ENCODE assay signal across 9 mouse cellular contexts in the genomic region with DNA sequence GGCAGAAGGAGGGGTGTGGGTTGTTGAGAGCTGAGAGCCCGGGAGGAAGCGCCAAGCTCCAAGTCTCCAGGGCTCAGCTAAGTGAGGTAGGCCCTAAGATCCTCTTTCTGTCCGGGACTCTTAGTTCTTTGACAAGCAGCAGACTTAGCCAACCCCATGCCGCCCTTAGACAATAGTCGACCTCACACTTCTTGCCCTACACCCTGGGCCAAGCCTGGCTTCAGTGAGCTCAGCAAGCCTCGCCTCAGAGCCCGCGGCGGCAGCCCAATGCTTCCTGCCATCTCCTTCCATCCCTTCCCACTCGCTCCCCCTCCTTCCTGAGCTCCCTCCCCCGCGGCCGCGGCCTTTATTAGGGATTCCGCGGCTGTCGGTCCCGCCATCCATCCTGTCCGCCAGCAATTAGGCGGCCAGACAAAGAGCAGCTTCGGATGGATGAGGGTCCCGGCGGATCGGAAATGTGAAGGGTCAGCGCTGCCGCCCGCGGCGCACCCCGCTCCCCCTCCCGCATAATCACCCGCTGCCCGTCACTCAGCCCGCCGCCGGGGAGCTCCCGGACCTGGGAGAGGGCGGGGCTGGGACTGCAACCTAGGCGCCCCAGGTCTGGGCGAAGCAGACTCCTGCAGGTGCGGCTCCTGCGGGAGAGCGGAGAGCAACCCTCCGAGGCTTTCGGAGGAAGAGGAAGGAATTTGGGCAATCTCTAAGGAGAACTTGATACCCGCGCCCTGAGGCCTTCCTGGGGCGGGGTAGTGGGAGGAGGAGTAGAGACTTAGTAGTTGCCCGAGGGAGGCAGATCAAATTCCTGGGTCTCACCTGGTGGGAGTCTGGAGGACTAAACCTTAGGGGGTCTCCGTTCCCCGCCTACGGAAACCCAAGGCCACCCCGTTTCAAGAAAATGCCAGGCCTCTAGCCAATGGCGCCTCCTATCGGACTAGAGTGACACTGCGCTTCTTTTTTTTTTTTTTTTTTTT. TPM values are rescaled to one million over a fixed set of nuclear protein-coding genes. Genes with fewer than 3 reads are reported as not detected.
DNase-seq lines count a peak whose midpoint lies in the region; ATAC-seq and TF ChIP-seq lines count a peak whose summit lies in the region.
"Had no signal": no experiment of that assay in that cellular context is flagged by ENCODE, and none has a peak within 500 bp of the region (broad histone marks: within the 10 kb centered on the region; RNA-seq: fewer than 3 reads in every experiment).

No protein-coding gene starts in this region.

- WGBS in kidney, embryonic 15.5 days: under 1% methylated on average over 54 of the region's 56 CpGs
- WGBS in lung, embryonic 16.5 days: 2% methylated on average over 56 of the region's 56 CpGs
- 6% methylated on average over 56 of the region's 56 CpGs for WGBS in olfactory bulb, adult 2 months

- no peak for DNase-seq in layer of hippocampus, adult 2 months (ENCODE audit: low spot score in 2 of 2)
- DNase-seq in layer of hippocampus, adult 9-10 months (ENCODE audit: low spot score): no peak
- DNase-seq in cerebellum, adult 9-11 months: peak; percentile 56
- peak; percentile 47 to 58 for DNase-seq in heart, adult 9 months (ENCODE audit: low spot score in 2 of 2)
- DNase-seq in urinary bladder, postnatal 10 days (ENCODE audit: low spot score): no peak

- H3K9ac ChIP-seq in kidney, embryonic 15.5 days: peak overlapping the region; percentile 43
- H3K9ac ChIP-seq in lung, embryonic 16.5 days (ENCODE audit: low read length): peak overlapping the region; percentile 61

- no peaks in the 10 kb centered on the region for H3K36me3 ChIP-seq in kidney, embryonic 15.5 days
- no peaks in the 10 kb centered on the region for H3K36me3 ChIP-seq in lung, embryonic 16.5 days (ENCODE audit: control insufficient read depth, insufficient read depth, low read length)

- TF ChIP-seq CTCF in layer of hippocampus, adult 2 months (conservative IDR thresholded peaks at IDR 0.05): peak; percentile 66
- peak; percentile 74 for TF ChIP-seq CTCF in olfactory bulb, adult 2 months (IDR thresholded peaks at IDR 0.05; ENCODE audit: insufficient read depth, low read depth, low read length)

- no peaks in the 10 kb centered on the region for H3K9me3 ChIP-seq in kidney, embryonic 15.5 days (replicated peaks)
- H3K9me3 ChIP-seq in lung, embryonic 16.5 days (ENCODE audit: control insufficient read depth, low read length): no peaks in the 10 kb centered on the region

- peaks cover 73% of the 10 kb centered on the region for H3K4me1 ChIP-seq in kidney, embryonic 15.5 days
- peaks cover 34% of the 10 kb centered on the region for H3K4me1 ChIP-seq in lung, embryonic 16.5 days (replicated peaks; ENCODE audit: control insufficient read depth, insufficient read depth, low read length)
- H3K4me1 ChIP-seq in olfactory bulb, adult 2 months (ENCODE audit: control insufficient read depth, insufficient read depth, low read length): peaks cover 38% of the 10 kb centered on the region

- 0 out of 2 replicates have a peak, but pooled peaks have one; percentile 14 for ATAC-seq in kidney, embryonic 15.5 days (replicated peaks; ENCODE audit: low FRiP score)
- ATAC-seq in lung, embryonic 16.5 days (ENCODE audit: low read depth): peak; percentile 32; the same call in 1 of the 2 replicates

- TF ChIP-seq POLR2A in olfactory bulb, adult 2 months (IDR thresholded peaks at IDR 0.05; ENCODE audit: insufficient read depth, low read depth, low read length): no peak

- peaks cover 96% of the 10 kb centered on the region for H3K27me3 ChIP-seq in kidney, embryonic 15.5 days
- H3K27me3 ChIP-seq in lung, embryonic 16.5 days (ENCODE audit: control insufficient read depth, insufficient read depth, low read depth, low read length): peaks cover 93% of the 10 kb centered on the region

- no peak overlapping the region for H3K27ac ChIP-seq in layer of hippocampus, adult 2 months
- peak overlapping the region; percentile 87 for H3K27ac ChIP-seq in kidney, embryonic 15.5 days
- H3K27ac ChIP-seq in lung, embryonic 16.5 days (ENCODE audit: low read length): no peak overlapping the region
- H3K27ac ChIP-seq in olfactory bulb, adult 2 months (ENCODE audit: insufficient read depth, low read depth, low read length): no peak overlapping the region

- H3K4me3 ChIP-seq in layer of hippocampus, adult 2 months: peak overlapping the region; percentile 56
- H3K4me3 ChIP-seq in kidney, embryonic 15.5 days (replicated peaks): peak overlapping the region; percentile 50
- peak overlapping the region; percentile 48 for H3K4me3 ChIP-seq in lung, embryonic 16.5 days (ENCODE audit: low read length)
- H3K4me3 ChIP-seq in olfactory bulb, adult 2 months (ENCODE audit: insufficient read depth, low read depth, low read length): peak overlapping the region; percentile 54

- H3K4me2 ChIP-seq in kidney, embryonic 15.5 days: peak overlapping the region; percentile 93
- peak overlapping the region; percentile 86 for H3K4me2 ChIP-seq in lung, embryonic 16.5 days (ENCODE audit: low read depth, low read length)

RNA-seq across cellular contexts. Expression of a gene that starts 0.6 kb away (rescaled TPM):
- total RNA-seq in layer of hippocampus, adult 2 months (2021): under 1 TPM in 1 of 2 experiments, not detected in 1; 0.31 TPM
- 8.6 and 8.8 TPM in 2 replicates for polyA plus RNA-seq in kidney, embryonic 15.5 days (2015; fragmentation: Nextera tagmentation; extraction: Ambion mirVana)
- polyA plus RNA-seq in lung, embryonic 16.5 days (2015; fragmentation: Nextera tagmentation; extraction: Ambion mirVana): 1.6 and 2.4 TPM in 2 replicates
- polyA plus RNA-seq in olfactory bulb, adult 2 months (2012; ENCODE audit: insufficient read depth, insufficient read length, low replicate concordance, missing spikeins): not detected in 2 replicates
- total RNA-seq: neutrophil, adult 5-6 weeks had no signal

RNA-seq across cellular contexts. Expression of a gene that starts 6.0 kb away (rescaled TPM):
- not detected for total RNA-seq in layer of hippocampus, adult 2 months (2021)
- 0.72 and 1.1 TPM in 2 replicates for polyA plus RNA-seq in kidney, embryonic 15.5 days (2015; fragmentation: Nextera tagmentation; extraction: Ambion mirVana)
- not detected in 2 replicates for polyA plus RNA-seq in lung, embryonic 16.5 days (2015; fragmentation: Nextera tagmentation; extraction: Ambion mirVana)
- polyA plus RNA-seq in olfactory bulb, adult 2 months (2012; ENCODE audit: insufficient read depth, insufficient read length, low replicate concordance, missing spikeins): not detected in 2 replicates
- total RNA-seq: neutrophil, adult 5-6 weeks had no signal

RNA-seq across cellular contexts. Expression of a gene that starts 19.2 kb away (rescaled TPM):
- under 1 TPM; 0.36 to 0.64 TPM for total RNA-seq in layer of hippocampus, adult 2 months (2021)
- polyA plus RNA-seq in kidney, embryonic 15.5 days (2015; fragmentation: Nextera tagmentation; extraction: Ambion mirVana): 33.8 and 39.4 TPM in 2 replicates
- 39.5 and 41.1 TPM in 2 replicates for polyA plus RNA-seq in lung, embryonic 16.5 days (2015; fragmentation: Nextera tagmentation; extraction: Ambion mirVana)
- polyA plus RNA-seq in olfactory bulb, adult 2 months (2012; ENCODE audit: insufficient read depth, insufficient read length, low replicate concordance, missing spikeins): not detected in 2 replicates

RNA-seq across cellular contexts. Expression of a gene that starts 32.1 kb away (rescaled TPM):
- 10 to 100 TPM; 29.2 to 30.9 TPM for total RNA-seq in layer of hippocampus, adult 2 months (2021)
- 47.1 and 50.5 TPM in 2 replicates for polyA plus RNA-seq in kidney, embryonic 15.5 days (2015; fragmentation: Nextera tagmentation; extraction: Ambion mirVana)
- polyA plus RNA-seq in lung, embryonic 16.5 days (2015; fragmentation: Nextera tagmentation; extraction: Ambion mirVana): 27.1 and 30.1 TPM in 2 replicates
- polyA plus RNA-seq in olfactory bulb, adult 2 months (2012; ENCODE audit: insufficient read depth, insufficient read length, low replicate concordance, missing spikeins): not detected in 2 replicates
- total RNA-seq: neutrophil, adult 5-6 weeks had no signal

RNA-seq across cellular contexts. Expression of a gene that starts 38.6 kb away (rescaled TPM):
- total RNA-seq in layer of hippocampus, adult 2 months (2021): under 1 TPM; 0.67 to 0.83 TPM
- polyA plus RNA-seq in kidney, embryonic 15.5 days (2015; fragmentation: Nextera tagmentation; extraction: Ambion mirVana): 5.9 and 12.6 TPM in 2 replicates
- polyA plus RNA-seq in lung, embryonic 16.5 days (2015; fragmentation: Nextera tagmentation; extraction: Ambion mirVana): 3.9 and 4.5 TPM in 2 replicates
- polyA plus RNA-seq in olfactory bulb, adult 2 months (2012; ENCODE audit: insufficient read depth, insufficient read length, low replicate concordance, missing spikeins): not detected in 2 replicates
- total RNA-seq: neutrophil, adult 5-6 weeks had no signal

Comparison
In these comparisons a context has a peak if more than half of its experiments do, and no peak if none do; other contexts are left out.
1. DNase-seq: peak in cerebellum, adult 9-11 months (single experiment) and heart, adult 9 months (2 of 2); none in layer of hippocampus, adult 2 months (0 of 2), layer of hippocampus, adult 9-10 months (single experiment) and urinary bladder, postnatal 10 days (single experiment).
2. Peak in every context shown above with its lines, with median percentiles within 50 percentile points of each other: H3K4me3 ChIP-seq.